Mouse (Mus musculus) bone marrow, adult 2 months (tissue): Measurements from ENCODE around the gene Tcn2. TPM values are rescaled to one million over a fixed set of nuclear protein-coding genes. Genes with fewer than 3 reads are reported as not detected.
"Not testable (repeated sequence)": the region's sequence is repeated elsewhere in the genome, so short reads cannot be mapped to it uniquely, and the experiment has no call there.

Experiments used
- H3K27ac ChIP-seq: fragments of 200-500 bp; 2 replicates; pipeline ENCODE4 v1.5.1; 2012; ENCODE audit warnings: low read depth, mild to moderate bottlenecking, control low read depth, inconsistent platforms, low read length; ENCODE audit not compliant: control insufficient read depth, poor library complexity, insufficient read depth
- H3K4me1 ChIP-seq: fragments of 200-500 bp; 2 replicates; pipeline ENCODE4 v1.6.1; 2011; ENCODE audit warnings: low read length; ENCODE audit not compliant: control insufficient read depth, insufficient read depth
- H3K4me3 ChIP-seq: fragments of 200-500 bp; replicated peaks from 2 replicates; pipeline ENCODE3; 2011; ENCODE audit warnings: mild to moderate bottlenecking, low read depth, low read length, control low read depth; ENCODE audit not compliant: control insufficient read depth
- CTCF ChIP-seq: fragments of 200-500 bp; IDR thresholded peaks from 2 replicates; pipeline ENCODE4 v1.5.1; 2011; ENCODE audit warnings: low read length, control low read depth; ENCODE audit not compliant: control insufficient read depth, insufficient read depth
- POLR2A ChIP-seq: fragments of 200-500 bp; IDR thresholded peaks from 2 replicates; pipeline ENCODE4 v1.6.1; 2011; ENCODE audit warnings: low read depth, mild to moderate bottlenecking, control low read depth, low read length, borderline replicate concordance; ENCODE audit not compliant: control insufficient read depth
- WGBS: fragments of 180-500 bp; shearing (Covaris S2); methylation state at CpG from one replicate; pipeline ENCODE4 v1.1.7; 2018; 5-methylcytosine and 5-hydroxymethylcytosine counted together
- polyA plus RNA-seq: library from polyadenylated mRNA; stranded (reverse); fragments of >200 nt; gene quantifications from 2 replicates; pipeline ENCODE4 v1.2.4, GENCODE M21; 2011; ENCODE audit warnings: low replicate concordance; ENCODE audit not compliant: missing spikeins, insufficient read depth, insufficient read length

The Tcn2 gene
- polyA plus RNA-seq, 1 experiment, result 48.3 TPM

DNA sequence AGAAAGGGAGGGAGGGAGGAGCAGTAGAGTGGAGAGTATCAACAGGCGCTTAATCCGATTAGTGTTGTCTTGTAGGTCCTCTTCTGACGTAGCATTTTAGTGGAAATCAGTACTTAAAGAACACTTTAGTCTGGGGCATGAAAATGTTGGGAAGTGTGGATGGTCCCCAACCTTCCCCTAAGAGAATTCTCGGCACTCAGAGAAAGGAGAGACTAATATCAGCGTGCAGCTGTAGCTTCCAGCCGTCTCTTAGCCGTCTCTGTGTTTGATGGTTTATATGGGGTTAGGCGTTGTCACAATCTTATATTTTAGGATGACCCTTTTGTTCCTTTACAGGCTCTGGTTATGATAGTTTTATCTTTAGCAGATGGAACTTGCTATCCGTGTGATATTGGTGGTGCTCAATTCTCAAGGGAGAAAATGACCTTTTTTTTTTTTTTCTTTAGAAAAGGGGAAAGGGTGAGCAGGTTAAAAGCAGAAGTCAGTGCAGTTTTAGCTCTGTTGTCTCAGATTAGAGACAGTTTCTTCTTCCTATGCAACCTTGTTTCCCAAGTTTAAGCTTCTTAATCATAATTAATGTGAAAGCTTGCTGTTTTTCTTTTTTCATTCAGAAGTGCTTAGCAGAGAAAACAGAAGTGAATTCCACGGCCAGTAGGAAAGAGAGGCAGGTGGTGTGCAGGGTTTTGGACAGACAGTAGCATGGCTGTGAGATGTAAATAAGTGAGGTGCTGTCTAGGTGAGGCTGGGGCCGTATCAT is 32.6 kb upstream of the Tcn2 start:
- Histone ChIP-seq H3K4me1 (peaks cover 2% of the 10 kb centered on the region), H3K27ac (no peak overlapping the region)
- WGBS, result 4% methylated on average over 11 of the region's 11 CpGs

DNA sequence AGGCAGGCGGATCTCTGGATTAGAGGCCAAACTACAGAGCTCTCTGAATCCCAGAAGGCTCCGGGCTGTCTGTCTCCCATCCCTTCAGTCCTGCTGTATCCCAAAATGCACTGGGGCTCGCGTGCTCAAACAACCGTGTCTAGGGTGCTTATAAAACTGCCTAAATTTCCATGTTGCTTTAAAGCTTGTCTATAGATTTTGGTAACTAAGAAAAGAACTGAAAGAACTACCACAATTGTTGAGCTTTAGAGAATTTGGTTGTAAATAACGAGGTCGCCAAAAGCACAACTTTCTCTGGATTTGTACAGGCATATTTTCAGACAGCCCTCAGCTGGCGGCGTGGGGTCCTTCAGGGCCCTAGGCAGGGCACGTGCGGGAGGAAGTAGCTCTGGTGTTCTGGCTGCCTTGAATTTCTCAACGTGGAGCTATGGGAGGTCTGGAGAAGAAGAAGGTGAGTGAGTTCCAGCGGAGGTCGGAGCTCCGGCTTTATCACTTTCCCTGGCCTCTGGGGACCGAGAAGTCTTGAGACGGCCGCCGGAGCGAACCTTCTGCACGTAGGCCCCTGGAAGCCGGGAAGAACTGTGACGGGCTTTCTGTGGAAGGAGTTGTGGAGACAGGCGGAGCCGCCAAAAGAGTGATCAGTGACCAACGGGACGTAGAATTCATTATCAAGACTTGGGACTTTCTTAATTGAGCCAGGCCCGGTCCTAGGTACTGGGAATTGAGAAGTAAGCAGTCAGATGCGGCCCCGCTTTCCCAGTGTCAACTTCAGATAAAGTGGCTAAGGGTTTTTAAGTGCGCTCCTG is 31.9 kb upstream of the Tcn2 start, which contains the start of gene Pes1:
Gene Pes1 (plus strand): TSS at position 366 of the 806 bp plus-strand sequence.
- peak within 1 kb of the TSS; percentile 66 for H3K4me3 ChIP-seq
- H3K27ac ChIP-seq, result peak within 1 kb of the TSS; percentile 39; the same call in 1 of the 2 replicates
- no peak for TF ChIP-seq POLR2A
- no peak for TF ChIP-seq CTCF
- under 1% methylated on average over 31 of the region's 31 CpGs for WGBS
- H3K4me1 ChIP-seq, result peaks cover 2% of the 10 kb centered on the region

More for the DNA sequence above, 32.6 kb upstream of the Tcn2 start:
- peak overlapping the region; percentile 66 for H3K4me3 ChIP-seq
- TF ChIP-seq CTCF (no peak), POLR2A (no peak)

DNA sequence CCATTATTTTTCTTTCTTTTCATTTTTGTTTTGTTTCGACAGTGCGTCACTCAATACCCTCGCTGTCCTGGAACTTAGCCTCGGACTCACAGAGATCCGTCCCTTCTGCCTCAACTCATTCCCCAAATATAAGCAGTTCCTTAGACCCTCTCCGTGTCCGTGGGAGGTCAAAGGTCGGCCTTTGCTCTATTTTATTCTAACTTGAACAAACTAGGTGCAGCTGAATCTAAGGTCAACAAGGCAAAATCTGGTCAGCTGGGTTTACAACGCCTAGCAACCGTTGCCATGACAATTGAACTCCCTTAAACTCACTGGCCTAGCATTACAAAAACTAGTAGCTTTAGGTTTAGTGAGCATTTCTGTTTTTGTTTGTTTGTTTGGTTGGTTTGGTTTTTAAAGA is 31.2 kb upstream of the Tcn2 start:
- H3K4me1 ChIP-seq, result peaks cover 2% of the 10 kb centered on the region
- no peak overlapping the region for H3K27ac ChIP-seq
- peak overlapping the region; percentile 23 for H3K4me3 ChIP-seq
- 77% methylated on average over 10 of the region's 10 CpGs for WGBS
- TF ChIP-seq POLR2A, result no peak
- no peak for TF ChIP-seq CTCF

DNA sequence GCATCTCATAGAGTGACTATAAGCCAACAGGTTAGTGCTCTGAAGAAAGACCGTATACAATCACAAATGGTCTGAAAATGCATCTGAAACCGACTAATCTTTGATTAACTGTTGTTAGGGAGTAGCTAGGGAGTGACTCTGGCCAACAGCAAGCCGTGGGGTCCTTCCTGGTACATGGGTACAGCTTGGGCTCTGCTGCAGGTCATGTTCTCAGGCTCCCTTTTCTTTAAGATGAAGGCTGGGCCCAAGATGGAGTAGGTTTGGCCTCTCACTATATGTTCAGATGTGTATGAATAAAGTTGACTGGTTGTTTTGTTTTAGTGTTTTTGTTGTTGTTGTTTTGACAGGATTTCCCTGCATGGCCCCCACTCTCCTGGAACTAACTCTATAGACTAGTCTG is 29.8 kb upstream of the Tcn2 start:
- 64% methylated on average over 3 of the region's 3 CpGs for WGBS
- H3K4me3 ChIP-seq, result no peak overlapping the region
- H3K4me1 ChIP-seq, result peaks cover 2% of the 10 kb centered on the region
- no peak for TF ChIP-seq POLR2A
- no peak for TF ChIP-seq CTCF
- no peak overlapping the region for H3K27ac ChIP-seq

DNA sequence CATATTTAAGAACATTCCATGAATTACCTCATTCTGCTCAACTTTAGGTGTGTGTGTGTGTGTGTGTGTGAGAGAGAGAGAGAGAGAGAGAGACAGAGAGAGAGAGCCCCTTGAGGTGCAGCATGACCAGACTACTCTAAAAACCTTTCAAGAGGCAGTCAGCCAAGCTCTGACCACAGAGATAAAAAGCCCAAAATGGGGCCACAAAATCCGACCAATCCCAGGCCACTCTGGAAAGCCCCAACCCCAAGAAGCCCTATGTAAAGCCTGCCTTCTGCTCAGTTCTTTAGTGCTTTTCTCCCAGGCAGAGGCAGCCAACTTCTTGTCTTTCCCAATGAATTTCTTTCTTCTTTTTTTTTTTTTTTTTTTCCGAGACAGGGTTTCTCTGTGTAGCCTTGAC is 28.9 kb upstream of the Tcn2 start:
- 57% methylated on average over 2 of the region's 2 CpGs for WGBS
- Histone ChIP-seq H3K4me3 (no peak overlapping the region), H3K27ac (no peak overlapping the region), H3K4me1 (peaks cover 2% of the 10 kb centered on the region)
- no peak for TF ChIP-seq CTCF
- TF ChIP-seq POLR2A, result no peak

DNA sequence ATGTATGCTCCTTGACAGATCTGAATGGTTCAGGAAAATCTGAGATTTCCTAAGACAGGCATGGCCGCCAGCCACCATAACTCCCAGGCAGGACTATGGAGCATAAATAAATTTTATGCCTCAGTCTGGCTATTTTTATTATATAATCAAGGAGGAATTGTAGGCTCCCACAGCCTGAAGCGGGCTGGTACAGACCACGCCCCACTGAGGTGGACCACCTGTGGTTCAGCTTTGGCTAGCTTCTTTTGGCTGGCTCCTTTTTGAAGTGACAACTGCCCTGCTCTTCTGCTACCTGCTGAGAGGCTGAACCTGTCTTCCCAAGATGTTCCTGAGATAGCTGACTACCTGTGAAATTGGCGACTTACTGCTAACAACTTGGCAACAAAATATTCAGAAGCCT is 23.4 kb upstream of the Tcn2 start:
- H3K4me1 ChIP-seq, H3K4me3 ChIP-seq, H3K27ac ChIP-seq: not testable (repeated sequence)
- WGBS, result 76% methylated on average over 4 of the region's 4 CpGs

DNA sequence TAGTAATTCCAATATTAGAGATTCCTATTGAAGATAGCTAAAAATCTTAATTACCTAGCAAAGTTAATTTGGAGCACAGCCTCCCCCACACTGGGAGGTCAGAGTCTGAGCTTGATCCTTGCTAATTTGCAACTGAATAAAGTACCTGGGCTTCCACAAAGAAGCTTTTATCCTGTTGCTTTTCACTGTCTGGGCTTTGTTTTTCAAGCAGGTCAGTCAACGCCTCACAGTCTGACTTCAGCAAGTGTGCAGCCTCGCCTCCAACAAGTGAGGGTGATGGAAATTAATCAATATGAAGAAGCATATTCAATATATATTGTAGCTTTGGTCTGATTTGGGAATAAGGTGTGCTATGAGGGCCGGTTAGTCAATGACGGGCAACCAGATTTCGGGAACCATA is 22.9 kb upstream of the Tcn2 start:
- not testable (repeated sequence) for H3K27ac ChIP-seq, H3K4me1 ChIP-seq, H3K4me3 ChIP-seq
- WGBS, result 85% methylated on average over 5 of the region's 5 CpGs

DNA sequence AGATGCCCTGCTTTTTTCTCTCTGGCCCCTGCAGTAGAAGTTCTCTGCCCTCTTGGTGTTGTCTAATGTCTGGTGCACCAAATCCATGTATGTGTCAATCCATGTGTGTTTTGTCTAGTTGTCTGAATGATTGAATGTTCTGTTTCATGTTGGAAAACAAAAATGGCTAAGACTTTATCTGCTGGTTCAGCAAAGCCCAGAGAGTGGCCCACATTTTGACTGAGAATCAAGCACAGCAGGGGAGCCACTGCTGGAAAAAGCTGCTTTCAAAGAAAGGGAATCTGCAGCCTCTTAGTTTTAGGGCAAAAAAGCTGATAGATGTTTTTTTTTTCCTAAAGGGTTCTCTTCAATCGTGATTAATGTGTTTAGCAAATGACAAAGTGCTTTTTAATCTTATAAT is 14.4 kb upstream of the Tcn2 start:
- Histone ChIP-seq H3K27ac (no peak overlapping the region), H3K4me3 (no peak overlapping the region), H3K4me1 (no peaks in the 10 kb centered on the region)
- no peak for TF ChIP-seq CTCF
- WGBS, result 25% methylated on average over 1 of the region's 1 CpGs
